In genomic region chr5:8798752-8799115, GRCm38 (mm10) we compare ENCODE assay signal across 8 mouse cellular contexts. TPM values are rescaled to one million over a fixed set of nuclear protein-coding genes. Genes with fewer than 3 reads are reported as not detected.
DNase-seq lines count a peak whose midpoint lies in the region; ATAC-seq and TF ChIP-seq lines count a peak whose summit lies in the region.

No protein-coding gene starts in this region.

- peak overlapping the region; percentile 97 for H3K4me2 ChIP-seq in heart, postnatal 0 days (ENCODE audit: low read depth, low read length)

- H3K27me3 ChIP-seq in heart, adult 2 months (ENCODE audit: control insufficient read depth, insufficient read depth, low read length): no peaks in the 10 kb centered on the region
- no peaks in the 10 kb centered on the region for H3K27me3 ChIP-seq in ES-Bruce4 (ENCODE audit: control insufficient read depth, insufficient read depth, low read length, poor library complexity, severe bottlenecking)
- no peaks in the 10 kb centered on the region for H3K27me3 ChIP-seq in heart, postnatal 0 days (ENCODE audit: control insufficient read depth, insufficient read depth, low read length)
- H3K27me3 ChIP-seq in megakaryocyte, embryonic 14.5 days (replicated peaks): peaks cover 12% of the 10 kb centered on the region

- 35% methylated on average over 10 of the region's 10 CpGs for WGBS in heart, adult 2 months
- WGBS in heart, postnatal 0 days: 32% methylated on average over 10 of the region's 10 CpGs

- intact Hi-C loops in heart, adult 2 months (cut with DNase I): no loop called here
- intact Hi-C loops in heart, postnatal 14 days (cut with DNase I): no loop called here

- ATAC-seq in heart, postnatal 0 days (ENCODE audit: insufficient read depth, low read depth): no peak

- H3K4me3 ChIP-seq in heart, adult 2 months: peak overlapping the region; percentile 60
- peak overlapping the region; percentile 77 for H3K4me3 ChIP-seq in ES-Bruce4 (ENCODE audit: low read depth, low read length)
- peak overlapping the region; percentile 62 for H3K4me3 ChIP-seq in heart, postnatal 0 days (ENCODE audit: low read depth, low read length)
- H3K4me3 ChIP-seq in megakaryocyte, embryonic 14.5 days (replicated peaks): peak overlapping the region; percentile 92

- no peaks in the 10 kb centered on the region for H3K9me3 ChIP-seq in ES-Bruce4 (replicated peaks; ENCODE audit: control insufficient read depth, insufficient read depth, low read length, poor library complexity, severe bottlenecking)
- H3K9me3 ChIP-seq in heart, postnatal 0 days (replicated peaks; ENCODE audit: control insufficient read depth, low read length): no peaks in the 10 kb centered on the region
- no peaks in the 10 kb centered on the region for H3K9me3 ChIP-seq in megakaryocyte, embryonic 14.5 days

- no peaks in the 10 kb centered on the region for H3K79me2 ChIP-seq in heart, adult 2 months (replicated peaks; ENCODE audit: control insufficient read depth, insufficient read depth, low read length)

- no peak overlapping the region for H3K27ac ChIP-seq in heart, adult 2 months
- no peak overlapping the region for H3K27ac ChIP-seq in ES-Bruce4 (ENCODE audit: insufficient read depth, low read length)
- H3K27ac ChIP-seq in heart, postnatal 0 days (ENCODE audit: low read depth): no peak overlapping the region

- no peak for TF ChIP-seq EP300 in heart, adult 2 months (IDR thresholded peaks at IDR 0.05; ENCODE audit: insufficient read depth, low read depth, low read length)
- TF ChIP-seq EP300 in ES-Bruce4 (IDR thresholded peaks at IDR 0.05; ENCODE audit: insufficient read depth, low read depth, low read length): no peak
- TF ChIP-seq EP300 in heart, postnatal 0 days (IDR thresholded peaks at IDR 0.05; ENCODE audit: low read depth): no peak

- H3K9ac ChIP-seq in heart, adult 2 months (ENCODE audit: low read depth, low read length): peak overlapping the region; percentile 49
- H3K9ac ChIP-seq in ES-Bruce4 (ENCODE audit: low read depth, poor library complexity, severe bottlenecking): peak overlapping the region; percentile 70
- peak overlapping the region; percentile 43 for H3K9ac ChIP-seq in heart, postnatal 0 days (replicated peaks; ENCODE audit: low read depth, low read length)

- no peak for TF ChIP-seq POLR2A in heart, adult 2 months (IDR thresholded peaks at IDR 0.05; ENCODE audit: insufficient read depth, low read depth, low read length)
- TF ChIP-seq POLR2A in ES-Bruce4 (IDR thresholded peaks at IDR 0.05; ENCODE audit: insufficient read depth, low read length): no peak

- no peaks in the 10 kb centered on the region for H3K4me1 ChIP-seq in heart, adult 2 months (ENCODE audit: control insufficient read depth, insufficient read depth, low read length)
- H3K4me1 ChIP-seq in ES-Bruce4 (ENCODE audit: control insufficient read depth, insufficient read depth, low read length): no peaks in the 10 kb centered on the region
- peaks cover 5% of the 10 kb centered on the region; the same call in 1 of the 2 replicates for H3K4me1 ChIP-seq in heart, postnatal 0 days (ENCODE audit: control insufficient read depth, insufficient read depth)
- H3K4me1 ChIP-seq in megakaryocyte, embryonic 14.5 days: peaks cover 25% of the 10 kb centered on the region

- H3K36me3 ChIP-seq in heart, adult 2 months (ENCODE audit: control insufficient read depth, insufficient read depth, low read length): no peaks in the 10 kb centered on the region
- no peaks in the 10 kb centered on the region for H3K36me3 ChIP-seq in ES-Bruce4 (ENCODE audit: control insufficient read depth, insufficient read depth, low read length, poor library complexity, severe bottlenecking)
- no peaks in the 10 kb centered on the region for H3K36me3 ChIP-seq in heart, postnatal 0 days (replicated peaks; ENCODE audit: control insufficient read depth, insufficient read depth, low read length)
- H3K36me3 ChIP-seq in megakaryocyte, embryonic 14.5 days (replicated peaks; ENCODE audit: low read length): no peaks in the 10 kb centered on the region

- no peak for TF ChIP-seq CTCF in heart, adult 2 months (IDR thresholded peaks at IDR 0.05)
- TF ChIP-seq CTCF in ES-Bruce4 (IDR thresholded peaks at IDR 0.05; ENCODE audit: low read depth, low read length): no peak
- TF ChIP-seq CTCF in heart, postnatal 0 days (IDR thresholded peaks at IDR 0.05; ENCODE audit: low read depth): no peak

- DNase-seq in heart, adult 2 months: no peak
- no peak for DNase-seq in heart, postnatal 14 days
- DNase-seq in heart, postnatal 0 days (ENCODE audit: low spot score): no peak
- DNase-seq in adrenal gland, postnatal 14 days: no peak
- DNase-seq in kidney, adult 8-10 months: no peak
- DNase-seq in ovary, postnatal 36 days (ENCODE audit: low spot score): no peak

RNA-seq across cellular contexts. Expression of gene Abcb1b, which starts 0.8 kb away (rescaled TPM):
- total RNA-seq in heart, adult 2 months (2021): 1 to 10 TPM; 3.2 to 5.0 TPM
- polyA plus RNA-seq in heart, adult 2 months (2012; rRNA removed): 3.1 and 3.3 TPM in 2 replicates
- total RNA-seq in heart, postnatal 14 days (2021): 1 to 10 TPM; 1.4 to 3.1 TPM
- 67.2 and 68.5 TPM in 2 replicates for polyA plus RNA-seq in ES-Bruce4 (2011; ENCODE audit: insufficient read depth, insufficient read length, low read depth, missing spikeins)
- 0.08 and 3.1 TPM in 2 replicates for total RNA-seq in heart, postnatal 0 days (2014; rRNA removed; ENCODE audit: low replicate concordance)
- polyA plus RNA-seq in heart, postnatal 0 days (2015; fragmentation: Nextera tagmentation; extraction: Ambion mirVana): 1.2 and 2.1 TPM in 2 replicates
- 0.84 TPM in 1 of 2 replicates, not detected in the other for polyA plus RNA-seq in megakaryocyte, embryonic 14.5 days (2012; ENCODE audit: insufficient read depth, low replicate concordance)
- total RNA-seq in adrenal gland, postnatal 14 days (2021): 417 and 547 TPM in 2 replicates

Comparison
In these comparisons a context has a peak if more than half of its experiments do, and no peak if none do; other contexts are left out.
1. RNA of gene Abcb1b, which starts 0.8 kb away (total RNA-seq): 417 to 547 TPM in adrenal gland, postnatal 14 days; 3.2 to 5.0 TPM in heart, adult 2 months, 0.08 to 3.1 TPM in heart, postnatal 0 days and 1.4 to 3.1 TPM in heart, postnatal 14 days; every median in the first group is over 10 times any median in the second.
2. Peak in every context shown above with its lines, with median percentiles within 50 percentile points of each other: H3K4me3 ChIP-seq and H3K9ac ChIP-seq.